In the genomic region with DNA sequence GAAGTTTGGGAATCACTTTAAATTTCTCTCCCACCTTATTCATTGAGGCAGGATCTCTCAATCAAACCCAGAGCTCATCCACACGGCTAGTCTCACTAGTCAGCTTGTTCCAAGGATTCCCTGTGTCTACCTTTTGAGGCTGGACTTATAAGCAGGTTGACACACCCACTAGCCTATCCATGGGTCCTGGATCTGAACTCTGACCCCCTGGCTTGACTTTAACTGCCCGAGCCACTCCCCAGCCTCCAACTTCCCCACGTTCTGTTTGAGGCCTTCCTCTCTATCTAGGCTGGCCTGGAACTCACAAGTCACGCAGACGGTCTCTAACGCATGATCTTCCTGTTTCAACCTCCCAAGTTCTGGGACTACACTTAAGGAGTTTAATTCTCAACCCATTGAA, we compare ENCODE assay signal across 17 mouse cellular contexts. TPM values are rescaled to one million over a fixed set of nuclear protein-coding genes. Genes with fewer than 3 reads are reported as not detected.
"Had no signal": no experiment of that assay in that cellular context is flagged by ENCODE, and none has a peak within 500 bp of the region (broad histone marks: within the 10 kb centered on the region; RNA-seq: fewer than 3 reads in every experiment).

No protein-coding gene starts in this region.

- H3K9ac ChIP-seq: liver, embryonic 14.5 days; lung, embryonic 14.5 days; midbrain, embryonic 12.5 days; neural tube, embryonic 13.5 days; neural tube, embryonic 15.5 days had no signal

- H3K27ac ChIP-seq: liver, embryonic 14.5 days; midbrain, embryonic 12.5 days; neural tube, embryonic 13.5 days; neural tube, embryonic 15.5 days had no signal

- H3K36me3 ChIP-seq: midbrain, embryonic 12.5 days; neural tube, embryonic 13.5 days; neural tube, embryonic 15.5 days had no signal

- H3K27me3 ChIP-seq: midbrain, embryonic 12.5 days; neural tube, embryonic 13.5 days; neural tube, embryonic 15.5 days had no signal

- ATAC-seq: midbrain, embryonic 16.5 days had no signal

- H3K4me2 ChIP-seq: lung, embryonic 14.5 days; midbrain, embryonic 12.5 days; neural tube, embryonic 13.5 days; neural tube, embryonic 15.5 days had no signal

- DNase-seq: lung, adult 18-20 months; lung, embryonic 14.5 days; lung, postnatal 10 days; lung, postnatal 4 days; midbrain, embryonic 14.5 days; retina, postnatal 1 day; right cerebral cortex, adult 18-20 months; right cerebral cortex, postnatal 25 days; right cerebral cortex, postnatal 4 days; spleen, adult 18-20 months; thymus, adult 2 months had no signal

- H3K4me3 ChIP-seq: midbrain, embryonic 12.5 days; myocyte; neural tube, embryonic 13.5 days; neural tube, embryonic 15.5 days had no signal

- H3K4me1 ChIP-seq: midbrain, embryonic 12.5 days had no signal

- H3K9me3 ChIP-seq: midbrain, embryonic 12.5 days; neural tube, embryonic 13.5 days; neural tube, embryonic 15.5 days had no signal

RNA-seq across cellular contexts. Expression of a gene that starts 54.3 kb away (rescaled TPM):
- polyA plus RNA-seq: midbrain, embryonic 16.5 days had no signal
